Mouse (Mus musculus): ENCODE measurements around the gene AI661453.
"Not testable (repeated sequence)": the region's sequence is repeated elsewhere in the genome, so short reads cannot be mapped to it uniquely, and the experiment has no call there.

AI661453 gene

GRCm38 (mm10) chr17:47468063-47468462, 31.6 kb downstream of the AI661453 start:
- DNase-seq: no peak

- DNase-seq: no peak
These were observed 32.1 kb downstream of the AI661453 start for GRCm38 (mm10) chr17:47468466-47468865.

DNA sequence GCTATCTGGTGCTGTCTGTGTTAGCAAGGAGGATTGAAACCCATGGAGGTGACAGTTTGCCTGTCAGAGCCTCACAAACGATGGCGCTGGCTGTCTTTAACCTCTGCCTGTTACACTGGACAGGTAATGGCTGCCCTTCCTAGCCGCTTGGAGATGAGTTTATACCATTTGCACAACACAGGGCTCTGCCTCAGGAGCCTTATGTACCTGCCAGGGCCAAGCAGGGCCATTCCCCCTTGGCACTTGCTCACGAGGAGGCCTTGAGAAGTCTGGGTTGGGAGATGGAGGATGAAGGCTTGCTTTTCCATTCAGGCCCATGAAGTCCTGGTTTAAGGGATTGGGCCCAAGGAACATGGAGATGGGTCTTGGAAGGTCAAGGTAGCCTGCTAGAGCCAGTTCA, 33.2 kb downstream of the AI661453 start:
- DNase-seq: no peak

DNA sequence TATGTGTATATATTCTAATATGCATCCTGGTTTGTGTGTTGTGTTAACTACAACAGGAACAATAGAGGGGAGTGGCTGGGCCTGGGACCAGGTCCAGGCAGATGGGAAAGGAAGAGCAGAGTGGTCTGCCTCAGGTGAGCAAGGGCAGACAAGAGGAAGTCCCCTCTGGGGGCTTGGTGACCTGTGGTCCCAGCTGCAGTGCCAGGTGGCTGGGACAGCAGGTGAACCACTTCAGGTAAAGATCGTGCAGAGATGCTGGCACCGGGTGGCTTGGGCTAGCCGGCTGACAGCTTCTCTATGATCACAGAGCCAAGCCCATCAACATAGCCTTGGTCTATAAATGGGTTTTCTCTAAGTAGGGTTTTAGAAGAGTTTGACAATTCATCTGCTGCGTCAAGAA, 33.7 kb downstream of the AI661453 start:
- DNase-seq: no peak

- DNase-seq: peak; percentile 32
These were observed 34.3 kb downstream of the AI661453 start for GRCm38 (mm10) chr17:47470686-47471085.

- no peak for DNase-seq
These were observed 36.3 kb downstream of the AI661453 start for GRCm38 (mm10) chr17:47472435-47473350.

DNA sequence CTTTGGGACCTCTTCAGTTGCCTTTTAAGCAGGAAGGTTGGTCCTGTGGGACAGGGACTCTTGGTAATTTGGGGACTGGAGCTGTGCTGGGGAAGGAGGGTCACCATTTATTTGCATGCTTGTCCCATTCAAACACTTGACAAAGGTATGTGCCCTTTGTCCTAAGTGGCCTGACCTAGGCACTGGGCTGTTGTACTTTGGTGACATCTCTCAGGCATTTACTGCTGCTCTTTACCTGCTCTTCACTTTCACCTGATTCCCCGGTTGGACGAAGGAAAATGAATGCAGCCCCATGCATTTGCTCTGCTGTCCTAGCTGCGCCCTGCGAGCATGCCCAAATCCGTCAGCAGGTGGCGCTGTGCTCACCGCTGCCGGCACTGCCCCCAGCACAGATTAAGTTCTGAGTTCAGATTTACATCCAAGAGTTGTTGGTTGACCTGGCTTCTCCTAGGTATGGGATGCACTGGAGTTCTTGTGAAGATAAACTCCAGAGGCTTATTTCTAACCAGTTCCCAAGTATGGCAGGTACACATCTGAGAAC, 37.1 kb downstream of the AI661453 start:
- peak; percentile 49 for DNase-seq

- DNase-seq: no peak
These were observed 37.8 kb downstream of the AI661453 start for GRCm38 (mm10) chr17:47474250-47474649.

DNA sequence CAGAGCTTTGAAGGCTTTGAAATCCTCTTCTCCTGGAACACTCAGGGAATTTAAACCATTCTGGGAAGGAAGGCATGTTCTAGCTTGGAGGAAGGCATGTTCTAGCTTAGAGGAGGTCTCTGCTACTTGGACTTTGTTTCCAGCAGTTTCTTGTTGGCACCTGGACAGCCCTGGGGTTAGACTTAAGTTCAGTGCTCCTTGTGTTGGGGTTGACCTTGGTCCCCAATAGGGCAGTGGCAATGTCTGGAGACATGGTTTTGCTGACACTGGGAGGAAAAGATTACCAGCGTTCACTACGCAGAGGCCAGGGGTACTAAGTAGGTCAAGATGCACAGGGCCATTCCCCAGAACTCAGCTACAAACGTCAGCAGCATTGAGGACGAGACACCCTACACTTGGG, 38.8 kb downstream of the AI661453 start:
- DNase-seq: no peak

GRCm38 (mm10) chr17:47475714-47476113, 39.3 kb downstream of the AI661453 start:
- no peak for DNase-seq

- no peak for DNase-seq
These were observed 43.5 kb downstream of the AI661453 start for GRCm38 (mm10) chr17:47479887-47480286.

DNA sequence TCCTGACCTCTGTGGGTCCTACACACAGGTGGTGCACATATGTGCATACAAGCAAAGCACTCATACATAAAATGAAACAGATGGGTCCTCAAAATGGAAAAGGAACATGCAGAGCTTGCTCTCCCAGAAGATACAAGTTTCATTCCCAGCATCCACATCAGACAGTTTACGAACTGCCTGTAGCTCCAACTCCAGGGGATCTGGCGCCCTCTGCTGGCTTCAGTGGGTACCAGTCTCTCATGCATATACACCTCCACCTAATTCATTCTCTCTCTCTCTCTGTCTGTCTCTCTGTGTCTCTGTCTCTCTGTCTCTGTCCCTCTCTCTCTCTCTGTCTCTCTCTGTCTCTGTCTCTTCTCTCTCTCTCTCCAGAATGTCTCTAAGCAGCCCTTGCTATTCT, 46.0 kb downstream of the AI661453 start:
- peak; percentile 72 for DNase-seq

DNA sequence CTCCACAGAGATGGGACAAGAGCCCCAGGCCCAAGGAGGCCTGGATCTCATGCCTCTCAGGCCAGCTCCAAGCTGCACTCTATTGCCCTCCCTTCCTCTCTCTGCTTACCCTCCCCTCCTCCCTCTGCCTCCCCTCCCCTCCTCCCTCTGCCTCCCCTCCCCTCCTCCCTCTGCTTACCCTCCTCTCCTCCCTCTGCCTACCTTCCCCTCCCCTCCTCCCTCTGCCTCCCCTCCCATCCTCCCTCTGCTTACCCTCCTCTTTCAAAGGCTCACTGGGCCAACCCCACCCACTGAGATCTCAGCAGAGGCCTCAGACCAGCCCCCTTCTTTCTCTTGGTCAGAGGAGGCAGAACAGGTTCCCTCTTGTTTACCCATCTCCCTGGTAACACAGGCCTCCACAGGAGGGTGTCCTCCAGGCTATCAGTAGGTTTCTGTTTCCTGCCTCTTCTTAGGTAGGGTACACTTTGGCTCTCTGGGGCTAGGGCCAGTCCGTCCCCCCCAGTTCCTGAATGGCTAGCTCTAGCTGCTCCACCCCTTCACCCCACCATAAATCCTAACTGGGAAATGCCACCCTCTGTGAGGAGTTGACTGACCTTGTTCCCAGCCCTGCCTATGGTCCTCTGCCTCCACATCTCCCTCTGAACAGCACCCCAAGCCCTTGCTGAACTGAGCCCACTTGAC, 48.0 kb downstream of the AI661453 start:
- no peak for DNase-seq

DNA sequence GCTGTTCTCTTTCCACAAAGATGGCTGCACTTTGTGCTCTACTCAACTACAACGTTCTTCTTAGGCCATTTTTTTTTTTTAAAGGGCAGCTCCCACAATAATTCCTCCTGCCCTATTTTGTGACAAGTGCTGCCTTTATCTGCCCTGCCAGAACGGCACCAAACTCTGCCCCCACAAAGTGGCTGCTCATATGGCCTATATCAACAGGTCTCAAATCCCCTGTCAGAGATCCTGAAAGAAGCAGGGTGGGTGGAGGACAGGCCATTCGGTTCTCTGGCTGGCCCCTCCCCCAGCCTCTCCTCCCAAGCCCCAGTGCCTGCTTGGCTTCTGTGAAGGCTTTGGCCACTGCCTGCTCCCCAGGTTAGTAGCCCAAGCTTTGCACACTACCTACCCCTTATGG, 48.6 kb downstream of the AI661453 start:
- no peak for DNase-seq

DNA sequence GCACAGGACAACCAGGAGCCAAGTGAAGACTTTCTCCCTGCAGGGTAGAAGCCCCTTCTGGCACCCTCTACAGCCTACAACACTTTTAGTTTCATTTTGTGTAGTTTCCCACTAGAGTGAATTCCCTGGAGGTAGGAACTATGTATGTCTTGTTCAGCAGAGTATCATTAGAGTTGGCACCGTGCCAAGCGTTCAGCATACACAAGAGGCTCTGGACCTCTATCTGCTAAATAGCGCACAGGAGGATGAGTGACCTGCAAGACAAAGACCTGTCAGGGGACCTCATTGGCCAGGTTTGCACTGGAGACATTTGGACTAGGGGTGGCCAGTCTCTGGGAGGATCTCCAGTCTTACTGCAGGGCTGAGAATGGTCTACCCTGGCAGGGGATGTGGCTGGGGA, 49.4 kb downstream of the AI661453 start:
- no peak for DNase-seq

- DNase-seq: no peak
These were observed 54.4 kb downstream of the AI661453 start for GRCm38 (mm10) chr17:47490791-47491190.

DNA sequence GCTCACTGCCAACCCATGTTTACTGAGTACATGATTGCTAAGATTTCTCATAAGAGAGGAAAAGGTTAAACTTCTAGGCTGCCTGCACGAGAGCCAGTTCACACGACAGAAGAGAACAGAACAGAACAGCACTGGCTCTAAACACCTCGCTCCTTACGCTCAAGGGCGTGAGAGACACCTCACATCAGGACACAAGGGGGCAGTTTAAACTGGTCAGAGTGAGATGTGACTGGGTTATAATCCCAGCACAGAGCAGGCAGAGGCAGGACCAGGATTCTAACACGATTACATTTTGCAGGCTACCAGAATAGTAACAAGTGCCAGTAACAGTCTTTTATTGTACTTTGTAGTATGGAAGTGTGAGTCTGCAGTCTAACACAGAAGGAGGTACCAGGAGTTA, 56.3 kb downstream of the AI661453 start:
- no peak for DNase-seq

GRCm38 (mm10) chr17:47493653-47494052, 57.2 kb downstream of the AI661453 start:
- no peak for DNase-seq

DNA sequence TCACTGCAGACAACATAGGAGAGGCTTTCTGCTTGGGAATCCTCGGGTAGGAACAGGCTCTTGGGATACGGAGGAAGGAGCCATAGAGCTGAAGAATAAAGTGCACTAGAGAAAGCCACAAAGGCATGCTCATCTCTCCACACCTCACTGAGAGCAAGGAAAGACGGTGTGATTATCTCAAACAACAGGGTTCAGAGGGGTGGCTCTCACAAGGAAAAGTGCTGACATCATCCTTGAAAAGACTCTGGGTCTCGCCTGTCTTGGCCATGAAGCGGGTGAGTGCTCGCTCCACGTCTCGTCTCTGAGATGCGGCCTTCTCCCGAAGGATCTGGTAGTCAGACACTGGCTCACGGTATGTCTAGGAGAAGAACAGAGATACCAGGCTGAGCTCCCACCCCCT, 57.7 kb downstream of the AI661453 start:
- no peak for DNase-seq

DNA sequence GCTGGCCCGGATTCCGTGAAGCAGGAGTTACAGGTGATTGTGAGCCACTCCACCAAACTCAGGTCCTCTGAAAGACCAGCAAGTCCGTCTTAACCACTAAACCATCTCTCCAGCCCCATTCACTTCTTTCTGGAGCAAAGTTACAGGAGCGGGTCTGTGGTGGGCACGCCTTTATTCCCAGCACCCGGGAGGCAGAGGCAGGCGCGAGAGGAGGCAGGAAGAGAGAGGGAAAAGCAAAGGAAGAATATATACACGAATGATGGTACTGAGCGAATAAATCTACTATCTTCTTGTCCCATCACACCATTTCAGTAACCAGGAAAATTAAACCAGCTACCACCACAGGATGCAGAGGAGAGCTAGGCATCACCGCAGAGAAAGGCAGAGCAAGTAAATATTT, 65.1 kb downstream of the AI661453 start:
- no peak for DNase-seq

DNA sequence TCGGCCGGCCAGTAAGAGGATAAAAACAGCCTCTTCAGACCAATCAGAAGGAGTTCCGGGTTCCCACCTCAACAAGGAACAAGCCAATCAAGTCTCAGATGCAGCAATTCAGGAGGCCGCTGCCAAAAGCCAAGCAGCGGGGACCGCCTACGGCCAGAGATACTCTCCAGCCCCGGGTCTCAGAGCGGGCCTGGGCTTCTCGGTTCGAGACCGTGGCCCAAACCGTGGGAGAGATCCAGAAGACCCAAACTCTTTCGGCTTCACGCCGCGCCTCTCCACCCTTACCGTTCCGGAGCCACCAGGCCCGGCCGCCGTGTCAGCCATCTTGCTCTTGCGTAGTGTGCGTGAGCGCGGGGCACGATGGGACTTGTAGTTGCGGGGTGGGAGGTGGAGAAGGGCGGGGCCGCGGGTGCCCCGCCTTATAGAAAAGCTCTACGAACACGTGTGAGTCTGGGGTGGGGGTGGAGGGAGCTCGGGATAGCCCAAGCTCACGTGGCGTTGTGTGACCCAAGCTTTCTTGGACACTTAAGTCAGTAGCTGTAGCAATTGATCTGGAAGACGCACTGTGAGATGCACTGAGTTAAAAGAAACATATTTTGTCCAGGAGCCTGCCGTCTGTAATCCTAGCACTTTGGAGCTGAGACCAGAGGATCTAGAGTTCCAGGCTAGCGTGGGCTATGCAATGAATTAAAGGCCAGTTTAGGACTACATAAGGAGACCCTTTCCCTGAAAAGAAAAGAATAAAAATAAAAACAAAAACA, 65.7 kb downstream of the AI661453 start, which contains the start of gene Taf8:
Gene Taf8, minus strand, starts transcription at position 347 of the 761 bp plus-strand sequence.
- peak; percentile 91 for DNase-seq

DNA sequence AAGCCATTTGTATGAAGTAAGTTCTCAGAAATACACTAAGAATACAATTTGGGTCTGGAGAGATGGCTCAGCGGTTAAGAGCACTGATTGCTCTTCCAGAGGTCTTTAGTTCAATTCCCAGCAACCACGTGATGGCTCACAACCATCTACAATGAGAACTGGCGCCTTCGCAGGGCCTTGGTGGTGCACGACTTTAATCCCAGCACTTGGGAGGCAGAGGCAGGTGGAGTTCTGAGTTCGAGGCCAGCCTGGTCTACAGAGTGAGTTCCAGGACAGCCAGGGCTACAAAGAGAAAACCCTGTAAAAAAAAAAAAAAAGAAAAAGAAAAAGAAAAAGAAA, 66.3 kb downstream of the AI661453 start:
- not testable (repeated sequence) for DNase-seq

GRCm38 (mm10) chr17:47503689-47504088, 67.3 kb downstream of the AI661453 start:
- DNase-seq: no peak
